Mouse (Mus musculus) neural tube, embryonic 14.5 days (tissue): Measurements from ENCODE around the gene Tdo2. TPM values are rescaled to one million over a fixed set of nuclear protein-coding genes. Genes with fewer than 3 reads are reported as not detected.

Experiments used
- ATAC-seq: fragments of 200-750 bp; cut with Nextera tagmentation; 2 replicates; pipeline ENCODE4 v1.8.0; 2017; ENCODE audit warnings: low read depth, mild to moderate bottlenecking, moderate TSS enrichment, moderate library complexity
- H3K27ac ChIP-seq: fragments of 300-500 bp; sonication (generic); 2 replicates; pipeline ENCODE4 v1.5.1; 2014; ENCODE audit warnings: low read depth, mild to moderate bottlenecking, control low read depth, low read length, moderate library complexity, mixed read lengths
- H3K27me3 ChIP-seq: fragments of 300-500 bp; sonication (generic); 2 replicates; pipeline ENCODE4 v1.6.1; 2014; ENCODE audit warnings: low read length; ENCODE audit not compliant: control insufficient read depth, insufficient read depth
- H3K36me3 ChIP-seq: fragments of 300-500 bp; sonication (generic); 2 replicates; pipeline ENCODE4 v1.6.1; 2014; ENCODE audit warnings: low read length, mixed read lengths; ENCODE audit not compliant: control insufficient read depth, insufficient read depth
- H3K4me1 ChIP-seq: fragments of 300-500 bp; sonication (generic); 2 replicates; pipeline ENCODE4 v1.6.1; 2014; ENCODE audit warnings: low read length; ENCODE audit not compliant: control insufficient read depth, insufficient read depth
- H3K4me2 ChIP-seq: fragments of 300-500 bp; sonication (generic); 2 replicates; pipeline ENCODE4 v1.6.1; 2014; ENCODE audit warnings: mild to moderate bottlenecking, low read depth, low read length, control low read depth
- H3K4me3 ChIP-seq: fragments of 300-500 bp; sonication (generic); 2 replicates; pipeline ENCODE4 v1.5.1; 2014; ENCODE audit warnings: low read depth, low read length, control low read depth, mixed read lengths
- H3K9ac ChIP-seq: fragments of 300-500 bp; sonication (generic); replicated peaks from 2 replicates; pipeline ENCODE4 v1.6.1; 2014; ENCODE audit warnings: low read depth, mild to moderate bottlenecking, control low read depth, low read length, mixed read lengths
- H3K9me3 ChIP-seq: fragments of 300-500 bp; sonication (generic); 2 replicates; pipeline ENCODE4 v1.6.1; 2016; ENCODE audit warnings: low read length; ENCODE audit not compliant: control insufficient read depth
- WGBS: fragments of 180-500 bp; shearing (Covaris S2); extraction: QIAGEN DNeasy Blood & Tissue Kit; methylation state at CpG from one replicate; pipeline ENCODE4 v1.1.7; 2014; 5-methylcytosine and 5-hydroxymethylcytosine counted together
- polyA plus RNA-seq: library from polyadenylated mRNA; unstranded; fragments of >200 nt; fragmentation: Nextera tagmentation; extraction: Ambion mirVana; gene quantifications from 2 replicates; pipeline ENCODE4 v1.2.1, GENCODE M21; 2014

Gene Tdo2
- polyA plus RNA-seq, 1 experiment from 2014 or later: 0.15 TPM

DNA sequence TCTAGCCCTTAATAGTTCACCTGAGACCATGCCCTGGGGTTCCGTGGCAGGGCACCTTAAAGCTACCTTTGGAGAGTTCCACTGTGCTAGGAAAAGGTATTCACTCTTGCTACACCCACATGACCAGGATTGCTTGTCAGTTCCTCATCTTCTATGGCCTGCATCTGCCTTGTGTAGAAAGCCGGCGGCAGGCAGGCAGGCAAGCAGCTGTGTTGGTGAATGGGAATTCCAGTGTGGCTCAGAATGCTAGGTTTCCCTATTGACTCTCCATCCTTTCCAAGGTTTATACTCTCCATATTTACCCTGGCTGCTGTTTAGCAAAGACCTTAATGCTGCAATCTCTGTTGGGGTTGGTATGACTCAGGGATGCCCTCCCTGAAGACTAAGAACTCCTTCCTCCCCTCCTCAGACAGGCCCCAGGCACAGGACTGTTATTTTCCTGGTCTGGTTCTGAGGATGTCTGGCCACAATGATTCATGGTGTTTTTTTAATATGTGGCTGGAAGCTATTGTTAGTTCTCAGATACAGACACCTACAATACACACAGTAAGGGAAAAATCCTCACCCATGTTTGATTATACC lies 58.6 kb downstream of the Tdo2 start:
- 80% methylated on average over 3 of the region's 3 CpGs for WGBS
- no peaks in the 10 kb centered on the region for H3K9me3 ChIP-seq
- no peak overlapping the region for H3K27ac ChIP-seq
- no peak for ATAC-seq
- H3K4me1 ChIP-seq: no peaks in the 10 kb centered on the region
- H3K4me3 ChIP-seq: no peak overlapping the region
- H3K27me3 ChIP-seq: no peaks in the 10 kb centered on the region
- no peak overlapping the region for H3K4me2 ChIP-seq
- no peaks in the 10 kb centered on the region for H3K36me3 ChIP-seq
- no peak overlapping the region for H3K9ac ChIP-seq

DNA sequence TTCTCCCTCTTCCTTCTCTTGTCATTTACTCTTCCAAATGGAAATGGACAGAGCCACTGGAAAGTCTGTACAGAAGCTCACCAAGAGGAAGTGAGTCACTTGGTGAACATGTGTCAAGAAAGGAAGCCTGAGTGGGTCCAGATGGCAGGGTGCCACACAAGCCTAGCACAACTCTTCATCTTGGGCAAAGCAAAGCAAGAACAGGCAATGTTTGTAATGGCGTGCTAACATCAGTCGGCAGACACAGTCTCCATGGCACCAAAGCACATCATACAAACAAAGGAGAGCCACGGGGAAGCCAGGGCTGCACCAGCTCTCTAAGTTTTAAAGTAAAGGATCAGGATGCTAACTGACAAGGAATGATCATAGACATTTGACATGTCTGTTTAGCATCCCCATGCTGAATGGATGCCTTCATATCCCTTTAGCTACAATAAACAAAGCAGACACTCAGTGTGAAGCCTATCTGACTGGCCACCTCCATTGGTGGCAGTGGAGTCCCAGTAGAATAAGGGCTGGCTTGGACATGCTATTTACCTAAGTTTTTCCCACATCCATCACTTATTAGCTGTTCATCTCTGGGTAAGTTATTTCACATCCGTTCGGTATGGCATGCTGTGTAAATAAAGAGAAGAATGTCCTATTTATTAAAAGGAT lies 59.8 kb downstream of the Tdo2 start:
- Histone ChIP-seq H3K4me3 (no peak overlapping the region), H3K4me2 (no peak overlapping the region), H3K27ac (no peak overlapping the region), H3K9me3 (no peaks in the 10 kb centered on the region), H3K9ac (no peak overlapping the region), H3K27me3 (no peaks in the 10 kb centered on the region), H3K36me3 (no peaks in the 10 kb centered on the region), H3K4me1 (no peaks in the 10 kb centered on the region)
- 70% methylated on average over 5 of the region's 5 CpGs for whole genome bisulfite sequencing
- no peak for ATAC-seq

DNA sequence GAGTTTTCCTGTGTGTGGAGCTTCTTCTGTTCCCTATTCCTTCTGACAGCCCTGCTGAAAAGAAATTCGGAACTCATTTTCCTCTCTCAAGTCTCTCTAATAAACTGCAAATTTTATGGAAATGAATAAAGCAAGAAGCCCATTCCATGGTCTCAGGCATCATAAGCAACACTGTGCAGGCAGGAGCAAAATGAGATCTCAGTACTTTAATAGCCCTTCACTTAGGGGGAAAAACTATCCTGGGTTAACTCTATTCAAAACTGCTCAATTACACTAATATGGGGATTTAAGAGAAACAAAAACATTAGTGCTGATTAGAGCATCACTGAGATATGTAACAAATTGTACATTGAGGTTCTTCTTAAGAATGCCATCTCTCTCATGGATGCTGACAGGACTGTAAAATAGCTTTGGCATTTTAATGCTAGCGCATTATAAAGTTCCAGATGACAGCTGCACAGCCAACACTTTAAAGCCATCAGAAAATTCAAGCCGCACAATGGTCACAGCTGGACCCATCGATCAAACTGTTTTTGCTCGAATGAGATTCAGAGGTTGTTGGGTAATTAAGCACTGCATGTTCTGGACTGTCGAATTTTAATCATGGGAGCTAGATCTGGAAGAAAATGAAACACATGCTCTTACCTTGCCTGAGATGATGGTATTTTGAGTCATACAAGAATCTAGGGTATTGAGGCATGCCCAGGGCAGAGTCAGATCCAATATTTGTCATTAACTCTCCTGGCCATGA lies 65.5 kb downstream of the Tdo2 start:
- Histone ChIP-seq H3K27ac (no peak overlapping the region), H3K9ac (no peak overlapping the region), H3K9me3 (no peaks in the 10 kb centered on the region), H3K36me3 (no peaks in the 10 kb centered on the region), H3K4me2 (no peak overlapping the region), H3K4me1 (no peaks in the 10 kb centered on the region), H3K4me3 (no peak overlapping the region), H3K27me3 (no peaks in the 10 kb centered on the region)
- ATAC-seq: no peak
- 44% methylated on average over 6 of the region's 6 CpGs for WGBS

Other genes with a start within 250 kb of the Tdo2 start
- 11.6 and 11.7 TPM in 2 replicates for gene Ctso, start 43.6 kb downstream of the Tdo2 start, polyA plus RNA-seq
- gene Asic5, start 6.1 kb upstream of the Tdo2 start, polyA plus RNA-seq: not detected in 2 replicates
- 38.5 and 47.5 TPM in 2 replicates for gene Gucy1b1, start 98.5 kb upstream of the Tdo2 start, polyA plus RNA-seq
- 14.3 and 17.5 TPM in 2 replicates for gene Gucy1a1, start 169.6 kb upstream of the Tdo2 start, polyA plus RNA-seq